Mouse (Mus musculus): ENCODE measurements around the gene Slc39a3. TPM values are rescaled to one million over a fixed set of nuclear protein-coding genes. Genes with fewer than 3 reads are reported as not detected.

Slc39a3 gene
- polyA plus RNA-seq, 1 experiment from 2014 or later, result 11.9 TPM

DNA sequence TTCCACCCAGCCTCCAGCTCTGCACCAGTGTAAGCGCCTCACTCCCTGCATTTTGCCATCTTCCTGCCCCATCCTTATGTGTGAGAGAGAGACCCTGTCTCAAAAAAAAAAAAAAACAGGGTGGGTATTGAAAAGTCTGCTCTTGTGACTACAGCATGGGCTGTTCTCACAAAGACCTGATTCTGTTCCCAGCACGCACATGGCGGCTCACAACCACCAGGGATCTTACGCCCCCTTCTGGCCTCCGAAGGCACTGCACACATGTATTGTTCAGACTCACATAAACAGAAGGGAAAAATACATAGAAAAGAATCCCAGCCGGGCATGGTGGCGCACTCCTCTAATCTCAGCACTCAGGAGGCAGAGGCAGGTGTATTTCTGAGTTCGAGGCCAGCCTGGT, 14.5 kb downstream of the Slc39a3 start:
- Histone ChIP-seq H3K36me3 (ENCODE audit: control insufficient read depth, insufficient read depth, low read length) (no peaks in the 10 kb centered on the region), H3K4me3 (ENCODE audit: low read depth, low read length) (no peak overlapping the region), H3K4me1 (ENCODE audit: control insufficient read depth, insufficient read depth, low read length) (peaks cover 4% of the 10 kb centered on the region; the same call in 1 of the 2 replicates), H3K27ac (ENCODE audit: low read length) (no peak overlapping the region), H3K9me3 (ENCODE audit: control insufficient read depth, low read depth, low read length) (no peaks in the 10 kb centered on the region), H3K27me3 (ENCODE audit: control insufficient read depth, insufficient read depth, low read length) (peaks cover 8% of the 10 kb centered on the region; the same call in 1 of the 2 replicates), H3K4me2 (replicated peaks; ENCODE audit: low read depth, low read length) (no peak overlapping the region), H3K9ac (replicated peaks; ENCODE audit: low read depth, low read length) (no peak overlapping the region)
- no peak for ATAC-seq (ENCODE audit: insufficient number of reproducible peaks, insufficient read depth, low FRiP score, low read depth)
- WGBS, result 57% methylated on average over 8 of the region's 8 CpGs

DNA sequence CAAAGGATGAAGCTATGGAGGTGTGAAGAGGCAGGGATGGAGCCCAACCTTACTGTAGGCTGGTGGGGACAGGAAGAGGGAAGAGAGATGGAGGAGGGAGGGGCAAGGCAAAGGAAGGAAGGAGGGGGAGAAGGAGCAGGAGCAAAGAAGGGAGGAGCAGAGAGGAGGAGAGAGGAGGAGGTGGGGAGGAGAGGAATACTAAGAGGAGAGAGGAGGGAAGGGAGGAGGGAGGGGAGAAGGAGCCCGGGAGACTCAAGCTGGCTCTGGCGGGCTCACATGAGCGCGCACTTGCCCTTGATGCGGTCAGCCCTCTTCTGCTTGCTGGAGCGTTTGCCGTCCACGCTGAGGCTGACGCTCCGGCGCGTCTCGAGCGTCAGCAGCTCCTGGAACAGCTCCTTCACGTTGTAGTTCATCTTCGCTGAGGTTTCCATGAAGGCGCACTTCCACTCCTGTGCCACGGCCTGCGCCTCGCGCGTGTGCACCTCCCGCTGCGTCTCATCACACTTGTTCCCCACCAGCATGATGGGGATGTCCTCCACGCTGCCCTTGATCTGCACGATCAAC, 15.6 kb downstream of the Slc39a3 start:
- Histone ChIP-seq H3K4me1 (ENCODE audit: control insufficient read depth, insufficient read depth, low read length) (peaks cover 4% of the 10 kb centered on the region; the same call in 1 of the 2 replicates), H3K9ac (replicated peaks; ENCODE audit: low read depth, low read length) (no peak overlapping the region), H3K27ac (ENCODE audit: low read length) (no peak overlapping the region), H3K4me3 (ENCODE audit: low read depth, low read length) (no peak overlapping the region), H3K4me2 (replicated peaks; ENCODE audit: low read depth, low read length) (no peak overlapping the region), H3K9me3 (ENCODE audit: control insufficient read depth, low read depth, low read length) (no peaks in the 10 kb centered on the region), H3K27me3 (ENCODE audit: control insufficient read depth, insufficient read depth, low read length) (peaks cover 8% of the 10 kb centered on the region; the same call in 1 of the 2 replicates), H3K36me3 (ENCODE audit: control insufficient read depth, insufficient read depth, low read length) (no peaks in the 10 kb centered on the region)
- ATAC-seq (ENCODE audit: insufficient number of reproducible peaks, insufficient read depth, low FRiP score, low read depth), result no peak
- 8% methylated on average over 26 of the region's 26 CpGs for WGBS

DNA sequence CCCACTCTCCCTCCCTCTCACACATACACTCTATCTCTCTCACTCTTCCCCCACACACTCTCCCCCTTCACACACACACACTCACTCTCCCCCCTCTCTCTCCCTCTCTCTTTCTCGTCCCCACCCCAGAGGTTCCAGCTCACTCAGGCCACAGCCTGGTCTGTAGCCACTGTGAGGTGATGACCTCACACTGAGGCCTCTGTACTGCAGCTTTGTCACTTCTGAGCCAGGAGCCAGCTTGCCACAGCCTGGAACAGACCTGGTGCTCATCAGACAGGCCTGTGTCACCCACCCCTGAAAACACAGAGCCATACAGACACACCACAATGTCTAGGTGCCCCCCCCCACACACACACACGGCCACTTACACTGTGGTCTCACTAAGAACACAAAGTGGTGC, 17.0 kb downstream of the Slc39a3 start:
- Histone ChIP-seq H3K4me1 (ENCODE audit: control insufficient read depth, insufficient read depth, low read length) (peaks cover 1% of the 10 kb centered on the region; the same call in 1 of the 2 replicates), H3K27me3 (ENCODE audit: control insufficient read depth, insufficient read depth, low read length) (peaks cover 8% of the 10 kb centered on the region; the same call in 1 of the 2 replicates), H3K9me3 (ENCODE audit: control insufficient read depth, low read depth, low read length) (no peaks in the 10 kb centered on the region), H3K4me3 (ENCODE audit: low read depth, low read length) (no peak overlapping the region), H3K9ac (replicated peaks; ENCODE audit: low read depth, low read length) (no peak overlapping the region), H3K27ac (ENCODE audit: low read length) (no peak overlapping the region), H3K4me2 (replicated peaks; ENCODE audit: low read depth, low read length) (no peak overlapping the region), H3K36me3 (ENCODE audit: control insufficient read depth, insufficient read depth, low read length) (no peaks in the 10 kb centered on the region)
- no peak for ATAC-seq (ENCODE audit: insufficient number of reproducible peaks, insufficient read depth, low FRiP score, low read depth)
- WGBS, result 45% methylated on average over 2 of the region's 2 CpGs

DNA sequence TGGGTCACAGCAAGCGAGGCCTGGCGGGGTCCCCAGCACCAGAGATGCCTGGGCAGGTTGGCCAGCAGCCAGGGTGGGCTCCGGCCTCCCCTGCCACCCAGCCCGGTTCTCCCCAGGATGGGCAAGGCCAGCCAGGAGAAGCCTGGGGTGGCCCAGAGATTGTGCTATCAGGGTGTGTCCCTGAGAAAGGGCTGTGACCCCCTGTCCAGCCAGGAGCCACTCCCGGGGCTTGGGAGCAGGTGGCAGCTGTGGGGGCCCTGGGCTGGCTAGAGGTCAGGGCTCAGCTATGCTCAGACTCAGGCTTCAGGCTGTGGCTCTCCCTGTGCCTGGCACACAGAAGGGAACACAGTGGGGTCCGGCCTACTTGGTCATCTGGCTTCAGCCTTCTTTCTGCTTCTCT, 17.5 kb downstream of the Slc39a3 start:
- WGBS, result 70% methylated on average over 6 of the region's 6 CpGs
- Histone ChIP-seq H3K4me1 (ENCODE audit: control insufficient read depth, insufficient read depth, low read length) (no peaks in the 10 kb centered on the region), H3K9me3 (ENCODE audit: control insufficient read depth, low read depth, low read length) (no peaks in the 10 kb centered on the region), H3K4me3 (ENCODE audit: low read depth, low read length) (no peak overlapping the region), H3K27ac (ENCODE audit: low read length) (no peak overlapping the region), H3K4me2 (replicated peaks; ENCODE audit: low read depth, low read length) (no peak overlapping the region), H3K9ac (replicated peaks; ENCODE audit: low read depth, low read length) (no peak overlapping the region), H3K27me3 (ENCODE audit: control insufficient read depth, insufficient read depth, low read length) (peaks cover 8% of the 10 kb centered on the region; the same call in 1 of the 2 replicates), H3K36me3 (ENCODE audit: control insufficient read depth, insufficient read depth, low read length) (no peaks in the 10 kb centered on the region)
- ATAC-seq (ENCODE audit: insufficient number of reproducible peaks, insufficient read depth, low FRiP score, low read depth), result no peak

DNA sequence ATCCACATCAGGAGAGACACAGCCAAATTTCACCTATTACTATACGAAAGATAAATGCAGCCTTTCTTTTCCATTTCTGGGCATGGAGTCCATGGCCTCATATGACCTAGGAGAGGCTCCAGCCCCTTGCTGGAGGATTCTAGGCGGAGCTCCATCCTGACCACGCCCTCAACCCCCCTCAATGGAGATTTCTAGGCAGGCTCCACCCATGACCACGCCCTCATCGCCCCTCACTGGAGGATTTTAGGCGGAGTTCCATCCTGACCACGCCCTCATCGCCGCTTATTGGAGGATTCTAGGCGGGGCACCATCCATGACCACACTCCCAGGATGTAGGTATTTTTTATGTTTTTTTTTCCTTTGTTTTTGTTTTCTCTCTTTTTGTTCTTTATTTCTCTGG, 18.9 kb downstream of the Slc39a3 start:
- H3K4me3 ChIP-seq (ENCODE audit: low read depth, low read length), result no peak overlapping the region
- no peaks in the 10 kb centered on the region for H3K4me1 ChIP-seq (ENCODE audit: control insufficient read depth, insufficient read depth, low read length)
- no peak overlapping the region for H3K4me2 ChIP-seq (replicated peaks; ENCODE audit: low read depth, low read length)
- H3K36me3 ChIP-seq (ENCODE audit: control insufficient read depth, insufficient read depth, low read length), result no peaks in the 10 kb centered on the region
- peaks cover 8% of the 10 kb centered on the region; the same call in 1 of the 2 replicates for H3K27me3 ChIP-seq (ENCODE audit: control insufficient read depth, insufficient read depth, low read length)
- no peak overlapping the region for H3K27ac ChIP-seq (ENCODE audit: low read length)
- no peak overlapping the region for H3K9ac ChIP-seq (replicated peaks; ENCODE audit: low read depth, low read length)
- no peak for ATAC-seq (ENCODE audit: insufficient number of reproducible peaks, insufficient read depth, low FRiP score, low read depth)
- 37% methylated on average over 10 of the region's 10 CpGs for WGBS
- H3K9me3 ChIP-seq (ENCODE audit: control insufficient read depth, low read depth, low read length), result no peaks in the 10 kb centered on the region

DNA sequence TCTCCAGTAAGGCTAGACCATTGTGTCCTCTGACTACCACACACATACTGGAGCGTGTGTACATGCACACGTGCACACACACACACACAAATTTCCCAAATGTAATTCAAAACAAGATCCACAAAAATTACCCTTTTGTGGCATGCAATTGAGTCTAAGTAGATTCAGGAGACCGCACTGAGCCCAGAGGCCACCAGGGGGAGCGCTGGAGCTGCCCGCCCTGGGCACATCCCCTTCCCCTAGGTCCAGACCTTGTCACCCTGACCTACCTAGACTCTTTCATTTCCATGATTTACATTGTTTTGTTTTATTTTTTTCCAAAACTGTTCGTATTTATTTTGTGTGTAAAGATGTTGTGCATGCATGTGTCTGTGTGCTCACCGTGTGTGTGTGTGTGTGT, 20.6 kb downstream of the Slc39a3 start:
- H3K4me1 ChIP-seq (ENCODE audit: control insufficient read depth, insufficient read depth, low read length), result no peaks in the 10 kb centered on the region
- WGBS, result 9% methylated on average over 7 of the region's 7 CpGs
- no peak overlapping the region for H3K4me3 ChIP-seq (ENCODE audit: low read depth, low read length)
- no peak for ATAC-seq (ENCODE audit: insufficient number of reproducible peaks, insufficient read depth, low FRiP score, low read depth)
- no peaks in the 10 kb centered on the region for H3K27me3 ChIP-seq (ENCODE audit: control insufficient read depth, insufficient read depth, low read length)
- H3K9ac ChIP-seq (replicated peaks; ENCODE audit: low read depth, low read length), result no peak overlapping the region
- no peaks in the 10 kb centered on the region for H3K9me3 ChIP-seq (ENCODE audit: control insufficient read depth, low read depth, low read length)
- H3K27ac ChIP-seq (ENCODE audit: low read length), result no peak overlapping the region
- H3K4me2 ChIP-seq (replicated peaks; ENCODE audit: low read depth, low read length), result no peak overlapping the region
- H3K36me3 ChIP-seq (ENCODE audit: control insufficient read depth, insufficient read depth, low read length), result no peaks in the 10 kb centered on the region

DNA sequence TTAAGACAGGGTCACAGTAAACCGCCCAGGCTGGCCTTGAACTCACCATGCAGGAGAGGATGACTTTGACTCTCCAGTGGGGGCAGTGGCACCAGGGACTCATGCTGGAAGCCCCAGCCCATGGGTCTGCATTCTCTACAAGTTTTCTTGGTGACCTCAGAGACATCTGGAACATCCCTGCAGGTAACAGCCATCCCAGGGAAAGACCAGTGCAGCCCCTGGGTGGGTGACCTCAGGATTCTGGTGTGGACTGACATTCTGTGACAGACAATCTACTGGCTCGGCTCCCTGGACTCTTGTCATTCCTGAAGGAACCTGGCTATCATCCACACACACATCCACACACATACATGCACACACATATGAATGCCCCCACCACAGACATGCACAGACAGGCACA, 21.6 kb downstream of the Slc39a3 start:
- Histone ChIP-seq H3K9ac (replicated peaks; ENCODE audit: low read depth, low read length) (no peak overlapping the region), H3K9me3 (ENCODE audit: control insufficient read depth, low read depth, low read length) (no peaks in the 10 kb centered on the region), H3K4me3 (ENCODE audit: low read depth, low read length) (no peak overlapping the region), H3K4me1 (ENCODE audit: control insufficient read depth, insufficient read depth, low read length) (no peaks in the 10 kb centered on the region), H3K27me3 (ENCODE audit: control insufficient read depth, insufficient read depth, low read length) (no peaks in the 10 kb centered on the region), H3K27ac (ENCODE audit: low read length) (no peak overlapping the region), H3K36me3 (ENCODE audit: control insufficient read depth, insufficient read depth, low read length) (no peaks in the 10 kb centered on the region), H3K4me2 (replicated peaks; ENCODE audit: low read depth, low read length) (no peak overlapping the region)
- no peak for ATAC-seq (ENCODE audit: insufficient number of reproducible peaks, insufficient read depth, low FRiP score, low read depth)
- 76% methylated on average over 2 of the region's 2 CpGs for WGBS

DNA sequence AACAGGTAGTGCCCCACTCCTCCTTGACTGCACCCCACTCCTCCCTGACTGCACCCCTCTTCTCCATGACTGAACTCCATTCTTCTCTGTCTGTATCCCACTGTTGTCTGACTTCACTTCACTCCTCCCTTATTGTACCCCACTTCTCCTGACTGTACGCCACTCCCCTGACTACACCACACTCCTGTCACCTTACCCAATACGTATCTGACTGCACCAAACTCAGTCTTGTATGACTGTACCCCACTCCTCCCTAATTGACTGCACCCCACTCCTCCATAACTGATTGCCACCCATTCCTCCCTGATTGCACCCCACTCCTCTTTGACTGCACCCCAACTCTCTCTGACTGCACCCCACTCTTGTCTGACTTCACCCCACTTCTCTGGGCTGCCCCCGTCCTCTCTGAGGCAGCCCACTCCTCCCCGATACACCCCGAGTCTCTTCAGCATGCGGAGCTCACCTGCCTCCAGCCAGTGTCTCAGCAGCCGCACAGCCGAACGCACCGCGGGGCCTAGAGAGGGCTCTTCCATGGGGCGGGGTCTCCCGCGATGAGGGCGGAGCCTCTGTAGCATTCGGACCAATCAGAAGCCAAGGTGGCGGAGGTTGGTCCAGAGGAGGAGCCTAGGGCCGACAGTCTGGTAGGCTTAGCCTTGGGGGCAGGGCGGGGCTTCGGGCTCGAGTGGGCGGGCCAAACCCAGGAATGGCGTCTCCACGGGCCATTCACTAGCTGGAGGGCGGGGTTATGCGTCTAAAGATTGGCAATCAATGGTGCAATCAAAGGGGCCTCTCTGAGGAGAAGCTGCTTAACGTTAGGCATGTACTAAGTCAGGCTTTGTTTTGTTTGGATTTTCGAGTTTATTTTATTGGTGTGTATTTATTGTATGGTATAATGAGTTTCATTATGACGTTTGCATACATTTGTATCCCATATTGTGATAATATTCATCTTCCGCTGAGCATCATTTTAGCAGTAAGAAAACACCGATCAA, 22.5 kb downstream of the Slc39a3 start, which contains the start of gene Gng7:
Gng7 (minus strand) TSS at position 553 of the 992 bp plus-strand sequence.
- H3K27me3 ChIP-seq (ENCODE audit: control insufficient read depth, insufficient read depth, low read length), result no peaks in the 10 kb centered on the region
- no peaks in the 10 kb centered on the region for H3K9me3 ChIP-seq (ENCODE audit: control insufficient read depth, low read depth, low read length)
- H3K4me2 ChIP-seq (replicated peaks; ENCODE audit: low read depth, low read length), result peak within 1 kb of the TSS; percentile 45
- 10% methylated on average over 31 of the region's 31 CpGs for WGBS
- peak within 1 kb of the TSS; percentile 24 for H3K4me3 ChIP-seq (ENCODE audit: low read depth, low read length)
- H3K27ac ChIP-seq (ENCODE audit: low read length), result no peak within 1 kb of the TSS
- peak; percentile 98 for ATAC-seq (ENCODE audit: insufficient number of reproducible peaks, insufficient read depth, low FRiP score, low read depth)
- H3K4me1 ChIP-seq (ENCODE audit: control insufficient read depth, insufficient read depth, low read length), result no peaks in the 10 kb centered on the region
- H3K36me3 ChIP-seq (ENCODE audit: control insufficient read depth, insufficient read depth, low read length), result no peaks in the 10 kb centered on the region
- H3K9ac ChIP-seq (replicated peaks; ENCODE audit: low read depth, low read length), result no peak within 1 kb of the TSS; the same call in 1 of the 2 replicates
